ENCODE assay signal across 10 mouse cellular contexts in genomic region chr9:21937711-21938175, GRCm38 (mm10). TPM values are rescaled to one million over a fixed set of nuclear protein-coding genes. Genes with fewer than 3 reads are reported as not detected.
DNase-seq lines count a peak whose midpoint lies in the region; ATAC-seq lines count a peak whose summit lies in the region.
"Had no signal": no experiment of that assay in that cellular context is flagged by ENCODE, and none has a peak within 500 bp of the region (broad histone marks: within the 10 kb centered on the region; RNA-seq: fewer than 3 reads in every experiment).

No protein-coding gene starts in this region.

- 81% methylated on average over 4 of the region's 4 CpGs for WGBS in heart, embryonic 11.5 days (ENCODE audit: insufficient replicate concordance)
- WGBS in limb, embryonic 12.5 days = 80% methylated on average over 4 of the region's 4 CpGs
- WGBS in stomach, embryonic 16.5 days = 71% methylated on average over 4 of the region's 4 CpGs

- peak overlapping the region; percentile 84 for H3K4me2 ChIP-seq in heart, embryonic 11.5 days
- H3K4me2 ChIP-seq in limb, embryonic 12.5 days = peak overlapping the region; percentile 68
- peak overlapping the region; percentile 75 for H3K4me2 ChIP-seq in stomach, embryonic 16.5 days (ENCODE audit: low read depth, low read length)

- H3K4me1 ChIP-seq in heart, embryonic 11.5 days (ENCODE audit: control insufficient read depth, insufficient read depth, low read length) = 0 out of 2 replicates have a peak, but pooled peaks cover 3% of the 10 kb centered on the region
- H3K4me1 ChIP-seq in limb, embryonic 12.5 days (replicated peaks) = no peaks in the 10 kb centered on the region; the same call in 1 of the 2 replicates
- 0 out of 2 replicates have a peak, but pooled peaks cover 6% of the 10 kb centered on the region for H3K4me1 ChIP-seq in stomach, embryonic 16.5 days (ENCODE audit: control insufficient read depth, insufficient read depth, low read length)

- no peak overlapping the region for H3K9ac ChIP-seq in heart, embryonic 11.5 days (ENCODE audit: low read depth, low read length)
- peak overlapping the region; percentile 63; the same call in 1 of the 2 replicates for H3K9ac ChIP-seq in limb, embryonic 12.5 days (replicated peaks)
- no peak overlapping the region for H3K9ac ChIP-seq in stomach, embryonic 16.5 days (ENCODE audit: low read length)

- H3K27me3 ChIP-seq in heart, embryonic 11.5 days (ENCODE audit: control insufficient read depth, insufficient read depth, low read length) = no peaks in the 10 kb centered on the region
- peaks cover 3% of the 10 kb centered on the region; the same call in 1 of the 2 replicates for H3K27me3 ChIP-seq in limb, embryonic 12.5 days
- no peaks in the 10 kb centered on the region for H3K27me3 ChIP-seq in stomach, embryonic 16.5 days (ENCODE audit: control insufficient read depth, insufficient read depth, low read length)

- no peak overlapping the region; the same call in 1 of the 2 replicates for H3K4me3 ChIP-seq in heart, embryonic 11.5 days (ENCODE audit: low read depth, low read length)
- H3K4me3 ChIP-seq in limb, embryonic 12.5 days (replicated peaks) = peak overlapping the region; percentile 52
- H3K4me3 ChIP-seq in stomach, embryonic 16.5 days (replicated peaks; ENCODE audit: low read length) = peak overlapping the region; percentile 62; the same call in 1 of the 2 replicates

- no peak for DNase-seq in heart, adult 18-20 months
- DNase-seq in right cerebral cortex, postnatal 14 days = peak; percentile 46
- DNase-seq in right cerebral cortex, postnatal 25 days = no peak
- no peak for DNase-seq in ovary, postnatal 14 days (ENCODE audit: low spot score)
- DNase-seq: liver, embryonic 13.5 days had no signal

- no peaks in the 10 kb centered on the region for H3K36me3 ChIP-seq in heart, embryonic 11.5 days (ENCODE audit: control insufficient read depth, insufficient read depth, low read length)
- H3K36me3 ChIP-seq in limb, embryonic 12.5 days = peaks cover 3% of the 10 kb centered on the region; the same call in 1 of the 2 replicates
- no peaks in the 10 kb centered on the region for H3K36me3 ChIP-seq in stomach, embryonic 16.5 days (ENCODE audit: control insufficient read depth, insufficient read depth, low read length)

- no peak for ATAC-seq in heart, embryonic 11.5 days (replicated peaks; ENCODE audit: insufficient number of reproducible peaks, low FRiP score, low TSS enrichment)
- no peak for ATAC-seq in limb, embryonic 12.5 days (ENCODE audit: insufficient number of reproducible peaks, insufficient read depth, low FRiP score, low TSS enrichment, low read depth)
- ATAC-seq in stomach, embryonic 16.5 days (ENCODE audit: insufficient read depth, low FRiP score) = no peak
- no peak for ATAC-seq in erythroid progenitor cell, adult 5-6 weeks (replicated peaks; ENCODE audit: low FRiP score, poor library complexity, severe bottlenecking)

- no peak overlapping the region for H3K27ac ChIP-seq in heart, embryonic 11.5 days (ENCODE audit: low read depth, low read length)
- H3K27ac ChIP-seq in limb, embryonic 12.5 days = no peak overlapping the region
- no peak overlapping the region for H3K27ac ChIP-seq in stomach, embryonic 16.5 days (ENCODE audit: low read length)
- H3K27ac ChIP-seq: liver, embryonic 13.5 days had no signal

- H3K9me3 ChIP-seq in heart, embryonic 11.5 days (replicated peaks; ENCODE audit: control insufficient read depth, low read length) = no peaks in the 10 kb centered on the region
- no peaks in the 10 kb centered on the region for H3K9me3 ChIP-seq in limb, embryonic 12.5 days
- H3K9me3 ChIP-seq in stomach, embryonic 16.5 days (replicated peaks; ENCODE audit: control insufficient read depth, low read length) = no peaks in the 10 kb centered on the region
- H3K9me3 ChIP-seq: liver, embryonic 13.5 days had no signal

RNA-seq across cellular contexts. Expression of gene Plppr2, which starts 0.9 kb away (rescaled TPM):
- 5.3 and 5.5 TPM in 2 replicates for polyA plus RNA-seq in heart, embryonic 11.5 days (2014; fragmentation: Nextera tagmentation; extraction: Ambion mirVana)
- total RNA-seq in heart, adult 18-20 months (2021) = 1 to 10 TPM; 2.4 to 3.0 TPM
- polyA plus RNA-seq in limb, embryonic 12.5 days (2016; fragmentation: Nextera tagmentation; extraction: Ambion mirVana) = 9.3 and 11.9 TPM in 2 replicates
- polyA plus RNA-seq in stomach, embryonic 16.5 days (2015; fragmentation: Nextera tagmentation; extraction: Ambion mirVana) = 6.9 and 7.1 TPM in 2 replicates
- total RNA-seq in erythroid progenitor cell, adult 5-6 weeks (2015; ENCODE audit: low replicate concordance) = 1.3 TPM in 1 of 2 replicates, not detected in the other
- not detected in 2 replicates for total RNA-seq in erythroid progenitor cell, adult 5-6 weeks (2017; ENCODE audit: low replicate concordance)

RNA-seq across cellular contexts. Expression of gene Tmem205, which starts 10.4 kb away (rescaled TPM):
- polyA plus RNA-seq in heart, embryonic 11.5 days (2014; fragmentation: Nextera tagmentation; extraction: Ambion mirVana) = 39.0 and 45.1 TPM in 2 replicates
- total RNA-seq in heart, adult 18-20 months (2021) = 10 to 100 TPM; 72.7 to 81.2 TPM
- polyA plus RNA-seq in limb, embryonic 12.5 days (2016; fragmentation: Nextera tagmentation; extraction: Ambion mirVana) = 33.4 and 39.4 TPM in 2 replicates
- 74.5 and 81.2 TPM in 2 replicates for polyA plus RNA-seq in stomach, embryonic 16.5 days (2015; fragmentation: Nextera tagmentation; extraction: Ambion mirVana)
- 13.8 TPM in 1 of 2 replicates, not detected in the other for total RNA-seq in erythroid progenitor cell, adult 5-6 weeks (2015; ENCODE audit: low replicate concordance)
- total RNA-seq in erythroid progenitor cell, adult 5-6 weeks (2017; ENCODE audit: low replicate concordance) = not detected in 2 replicates

RNA-seq across cellular contexts. Expression of gene Ccdc159, which starts 10.5 kb away (rescaled TPM):
- polyA plus RNA-seq in heart, embryonic 11.5 days (2014; fragmentation: Nextera tagmentation; extraction: Ambion mirVana) = 2.3 and 3.3 TPM in 2 replicates
- total RNA-seq in heart, adult 18-20 months (2021) = 1 to 10 TPM; 3.7 to 6.0 TPM
- polyA plus RNA-seq in limb, embryonic 12.5 days (2016; fragmentation: Nextera tagmentation; extraction: Ambion mirVana) = 5.2 and 5.7 TPM in 2 replicates
- polyA plus RNA-seq in stomach, embryonic 16.5 days (2015; fragmentation: Nextera tagmentation; extraction: Ambion mirVana) = 3.4 and 4.6 TPM in 2 replicates
- total RNA-seq in erythroid progenitor cell, adult 5-6 weeks (2015; ENCODE audit: low replicate concordance) = not detected in 2 replicates
- total RNA-seq in erythroid progenitor cell, adult 5-6 weeks (2017; ENCODE audit: low replicate concordance) = not detected in 2 replicates
- total RNA-seq: common myeloid progenitor, adult 5-6 weeks had no signal

RNA-seq across cellular contexts. Expression of gene Swsap1, which starts 17.8 kb away (rescaled TPM):
- polyA plus RNA-seq in heart, embryonic 11.5 days (2014; fragmentation: Nextera tagmentation; extraction: Ambion mirVana) = 9.0 and 13.1 TPM in 2 replicates
- 1 to 10 TPM; 7.6 to 7.8 TPM for total RNA-seq in heart, adult 18-20 months (2021)
- 7.3 and 7.4 TPM in 2 replicates for polyA plus RNA-seq in limb, embryonic 12.5 days (2016; fragmentation: Nextera tagmentation; extraction: Ambion mirVana)
- 5.6 and 6.0 TPM in 2 replicates for polyA plus RNA-seq in stomach, embryonic 16.5 days (2015; fragmentation: Nextera tagmentation; extraction: Ambion mirVana)
- 0.42 and 3.2 TPM in 2 replicates for total RNA-seq in erythroid progenitor cell, adult 5-6 weeks (2015; ENCODE audit: low replicate concordance)
- 0.51 TPM in 1 of 2 replicates, not detected in the other for total RNA-seq in erythroid progenitor cell, adult 5-6 weeks (2017; ENCODE audit: low replicate concordance)

RNA-seq across cellular contexts. Expression of gene Rab3d, which starts 19.8 kb away (rescaled TPM):
- 5.6 and 6.4 TPM in 2 replicates for polyA plus RNA-seq in heart, embryonic 11.5 days (2014; fragmentation: Nextera tagmentation; extraction: Ambion mirVana)
- 10 to 100 TPM; 16.2 to 18.2 TPM for total RNA-seq in heart, adult 18-20 months (2021)
- 7.3 and 8.8 TPM in 2 replicates for polyA plus RNA-seq in limb, embryonic 12.5 days (2016; fragmentation: Nextera tagmentation; extraction: Ambion mirVana)
- 106 and 130 TPM in 2 replicates for polyA plus RNA-seq in stomach, embryonic 16.5 days (2015; fragmentation: Nextera tagmentation; extraction: Ambion mirVana)
- total RNA-seq in erythroid progenitor cell, adult 5-6 weeks (2015; ENCODE audit: low replicate concordance) = 3.8 and 7.2 TPM in 2 replicates
- 5.0 and 11.6 TPM in 2 replicates for total RNA-seq in erythroid progenitor cell, adult 5-6 weeks (2017; ENCODE audit: low replicate concordance)
